Mouse (Mus musculus): ENCODE measurements around the gene Psap. TPM values are rescaled to one million over a fixed set of nuclear protein-coding genes. Genes with fewer than 3 reads are reported as not detected.

Gene Psap
- total and polyA plus RNA-seq, 2 experiments from 2014 or later, result 281 to 768 TPM

DNA sequence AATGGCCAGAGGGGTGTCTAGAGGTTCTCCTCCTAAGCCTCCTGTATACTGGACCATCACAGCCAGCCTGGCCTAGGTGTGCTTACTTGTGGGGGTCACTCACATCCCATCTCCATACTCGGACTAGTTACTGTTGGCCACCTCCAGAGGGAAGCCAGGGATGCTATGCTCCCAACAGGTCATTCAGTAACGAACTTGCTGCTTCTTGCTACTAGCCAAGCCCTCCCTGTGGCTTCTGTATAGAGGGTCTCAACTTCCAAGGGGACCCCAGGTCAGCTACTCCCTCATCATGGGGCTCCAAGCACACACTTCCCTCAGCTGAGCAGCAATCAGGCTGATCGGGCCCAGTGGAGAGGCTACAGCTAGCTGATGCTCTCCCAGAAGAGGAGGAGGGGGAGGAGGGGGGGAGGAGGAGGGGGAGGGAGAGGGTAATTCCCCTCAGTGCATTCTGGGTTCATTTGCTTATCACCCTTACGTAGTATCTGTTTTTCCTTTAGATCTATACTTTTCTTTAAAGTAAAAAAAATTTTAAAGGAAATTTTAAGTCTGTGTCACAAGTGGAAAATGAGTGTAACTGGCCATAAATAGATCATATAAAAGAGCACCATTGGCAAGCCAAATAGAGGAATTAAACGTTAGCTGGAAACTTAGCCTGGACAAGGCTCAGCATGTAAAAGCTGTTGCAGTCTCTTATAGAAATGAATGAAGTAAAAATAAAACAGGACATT is 72.8 kb downstream of the Psap start:
- no peak for TF ChIP-seq CTCF (IDR thresholded peaks at IDR 0.05; ENCODE audit: low read depth)
- H3K4me1 ChIP-seq (ENCODE audit: insufficient read depth, low read length), result no peaks in the 10 kb centered on the region
- H3K9me3 ChIP-seq (ENCODE audit: low read length), result no peaks in the 10 kb centered on the region
- H3K4me2 ChIP-seq (ENCODE audit: low read depth, low read length), result peak overlapping the region; percentile 30; the same call in 1 of the 2 replicates
- H3K27me3 ChIP-seq (ENCODE audit: insufficient read depth, low read length), result no peaks in the 10 kb centered on the region
- no peak overlapping the region for H3K27ac ChIP-seq
- no peaks in the 10 kb centered on the region for H3K36me3 ChIP-seq (ENCODE audit: insufficient read depth, low read length)
- ATAC-seq (no peak), DNase-seq (ENCODE audit: low spot score) (no peak)
- no peak overlapping the region for H3K4me3 ChIP-seq (ENCODE audit: low read length)
- no peak overlapping the region for H3K9ac ChIP-seq (replicated peaks; ENCODE audit: low read length)
- 51% methylated on average over 4 of the region's 5 CpGs for WGBS

DNA sequence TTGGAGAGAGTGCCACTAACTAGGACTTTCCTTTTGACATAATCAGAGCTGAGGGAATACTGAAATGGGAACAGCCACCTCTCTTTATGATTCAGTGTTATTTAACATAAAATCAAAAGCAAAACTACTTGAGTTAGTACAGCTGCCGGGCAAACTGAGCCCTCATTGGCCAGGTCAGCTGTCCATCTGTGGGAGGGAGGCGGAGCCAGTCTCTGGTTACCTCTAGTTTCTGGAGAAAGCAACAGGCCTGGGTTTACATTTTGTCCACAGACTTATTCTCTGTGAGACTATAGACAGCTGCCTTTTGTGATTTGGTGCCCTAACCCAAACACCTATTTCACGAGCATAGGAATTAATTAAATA is 73.4 kb downstream of the Psap start:
- Histone ChIP-seq H3K27me3 (ENCODE audit: insufficient read depth, low read length) (no peaks in the 10 kb centered on the region), H3K4me3 (ENCODE audit: low read length) (no peak overlapping the region), H3K36me3 (ENCODE audit: insufficient read depth, low read length) (no peaks in the 10 kb centered on the region), H3K4me1 (ENCODE audit: insufficient read depth, low read length) (no peaks in the 10 kb centered on the region), H3K9me3 (ENCODE audit: low read length) (no peaks in the 10 kb centered on the region), H3K27ac (no peak overlapping the region; the same call in 1 of the 2 replicates), H3K9ac (replicated peaks; ENCODE audit: low read length) (no peak overlapping the region), H3K4me2 (ENCODE audit: low read depth, low read length) (peak overlapping the region; percentile 30; the same call in 1 of the 2 replicates)
- 52% methylated on average over 3 of the region's 3 CpGs for WGBS
- peak; percentile 74 for DNase-seq (ENCODE audit: low spot score)
- TF ChIP-seq CTCF (IDR thresholded peaks at IDR 0.05; ENCODE audit: low read depth), result no peak
- ATAC-seq, result no peak

DNA sequence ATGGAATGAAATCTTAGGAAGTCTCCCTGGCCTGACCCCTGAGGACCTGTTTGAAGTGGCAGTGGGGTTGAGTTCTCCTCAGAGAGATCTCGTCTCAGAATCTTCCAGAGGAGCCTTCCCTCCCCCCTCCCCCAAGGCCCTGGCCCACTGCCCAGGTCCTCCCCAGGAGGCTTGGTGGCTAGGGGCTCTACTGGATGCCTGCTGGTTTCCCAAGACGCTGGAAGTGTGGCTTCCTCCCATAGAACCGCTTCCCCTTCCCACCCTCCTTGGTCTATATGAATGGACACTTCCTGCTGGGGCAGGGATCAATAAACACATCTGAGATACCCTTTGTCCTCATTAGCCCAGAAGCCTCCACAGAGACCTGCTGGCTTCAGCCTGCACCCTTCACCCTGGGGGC is 73.8 kb downstream of the Psap start:
- Histone ChIP-seq H3K9ac (replicated peaks; ENCODE audit: low read length) (no peak overlapping the region), H3K27me3 (ENCODE audit: insufficient read depth, low read length) (no peaks in the 10 kb centered on the region), H3K4me1 (ENCODE audit: insufficient read depth, low read length) (no peaks in the 10 kb centered on the region), H3K9me3 (ENCODE audit: low read length) (no peaks in the 10 kb centered on the region), H3K36me3 (ENCODE audit: insufficient read depth, low read length) (no peaks in the 10 kb centered on the region), H3K4me3 (ENCODE audit: low read length) (no peak overlapping the region), H3K4me2 (ENCODE audit: low read depth, low read length) (peak overlapping the region; percentile 30; the same call in 1 of the 2 replicates), H3K27ac (peak overlapping the region; percentile 16; the same call in 1 of the 2 replicates)
- TF ChIP-seq CTCF (IDR thresholded peaks at IDR 0.05; ENCODE audit: low read depth), result no peak
- no peak for DNase-seq (ENCODE audit: low spot score)
- no peak for ATAC-seq
- WGBS, result 24% methylated on average over 3 of the region's 3 CpGs

DNA sequence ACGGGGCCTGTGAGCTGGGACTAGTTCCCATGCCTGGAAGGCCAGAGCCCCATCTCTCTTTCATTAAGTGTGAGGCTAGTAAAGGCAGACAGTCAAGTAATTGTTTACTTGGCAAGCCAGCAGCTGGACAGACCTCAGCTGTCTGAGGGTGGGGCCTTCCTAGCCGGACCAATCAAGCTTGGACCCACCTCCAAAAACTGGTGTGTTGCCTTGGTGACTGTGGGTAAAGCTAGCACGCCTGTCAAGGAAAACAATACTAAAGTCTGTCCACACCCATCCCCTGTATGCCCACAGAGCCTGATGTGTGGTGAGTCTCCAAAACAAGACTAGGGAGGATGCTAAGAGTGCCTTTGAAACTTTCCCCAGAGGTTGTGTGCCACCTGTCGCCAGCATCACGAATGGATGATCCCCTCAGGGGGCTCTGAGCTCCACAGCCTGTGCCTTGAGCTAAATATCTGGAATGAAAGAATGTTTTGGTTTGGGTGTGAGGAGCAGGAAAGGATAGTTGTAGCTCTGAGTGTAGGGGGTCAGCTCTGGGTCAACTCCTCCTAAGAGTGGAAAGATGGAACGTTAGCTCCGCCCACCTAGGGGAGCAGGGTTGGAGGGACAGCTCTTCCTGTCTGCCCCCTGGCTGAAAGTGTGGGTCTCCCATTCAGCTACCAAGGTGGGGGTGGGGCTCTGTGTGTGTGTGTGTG is 74.5 kb downstream of the Psap start:
- WGBS, result 29% methylated on average over 7 of the region's 7 CpGs
- Histone ChIP-seq H3K4me3 (ENCODE audit: low read length) (no peak overlapping the region), H3K4me1 (ENCODE audit: insufficient read depth, low read length) (no peaks in the 10 kb centered on the region), H3K27ac (peak overlapping the region; percentile 16; the same call in 1 of the 2 replicates), H3K27me3 (ENCODE audit: insufficient read depth, low read length) (no peaks in the 10 kb centered on the region), H3K9ac (replicated peaks; ENCODE audit: low read length) (no peak overlapping the region), H3K4me2 (ENCODE audit: low read depth, low read length) (no peak overlapping the region), H3K9me3 (ENCODE audit: low read length) (no peaks in the 10 kb centered on the region), H3K36me3 (ENCODE audit: insufficient read depth, low read length) (no peaks in the 10 kb centered on the region)
- DNase-seq (ENCODE audit: low spot score), result peak; percentile 48
- peak; percentile 60 for ATAC-seq
- TF ChIP-seq CTCF (IDR thresholded peaks at IDR 0.05; ENCODE audit: low read depth), result no peak

Other genes starting within 250 kb of the Psap start
- gene Spock2, start 171.4 kb upstream of the Psap start, total RNA-seq (2014; rRNA removed), result 283 and 297 TPM in 2 replicates
- 98.0 and 106 TPM in 2 replicates for gene Spock2, start 171.4 kb upstream of the Psap start, polyA plus RNA-seq (2015; fragmentation: Nextera tagmentation; extraction: Ambion mirVana)
- 7.2 and 10.0 TPM in 2 replicates for gene Chst3, start 58.4 kb upstream of the Psap start, total RNA-seq (2014; rRNA removed)
- 0.89 and 0.96 TPM in 2 replicates for gene Chst3, start 58.4 kb upstream of the Psap start, polyA plus RNA-seq (2015; fragmentation: Nextera tagmentation; extraction: Ambion mirVana)
- gene Vsir, start 69.2 kb downstream of the Psap start, total RNA-seq (2014; rRNA removed), result 19.2 and 43.1 TPM in 2 replicates
- gene Vsir, start 69.2 kb downstream of the Psap start, polyA plus RNA-seq (2015; fragmentation: Nextera tagmentation; extraction: Ambion mirVana), result 1.9 and 4.8 TPM in 2 replicates
- 2.4 and 19.4 TPM in 2 replicates for gene Gm17455, start 122.1 kb downstream of the Psap start, total RNA-seq (2014; rRNA removed)
- gene Gm17455, start 122.1 kb downstream of the Psap start, polyA plus RNA-seq (2015; fragmentation: Nextera tagmentation; extraction: Ambion mirVana), result 8.9 and 12.4 TPM in 2 replicates